Mouse (Mus musculus): ENCODE data around the gene Mad1l1.
A peak's percentile ranks its signal among the peaks of the same experiment; 100 is the strongest.
"Not testable (repeated sequence)": the region's sequence is repeated elsewhere in the genome, so short reads cannot be mapped to it uniquely, and the experiment has no call there.

Gene Mad1l1

GRCm38 (mm10) chr5:140006861-140007260, 314.5 kb downstream of the Mad1l1 start:
- DNase-seq (ENCODE audit: low spot score): no peak

GRCm38 (mm10) chr5:140002541-140002940, 318.8 kb downstream of the Mad1l1 start:
- DNase-seq (ENCODE audit: low spot score): no peak

DNA sequence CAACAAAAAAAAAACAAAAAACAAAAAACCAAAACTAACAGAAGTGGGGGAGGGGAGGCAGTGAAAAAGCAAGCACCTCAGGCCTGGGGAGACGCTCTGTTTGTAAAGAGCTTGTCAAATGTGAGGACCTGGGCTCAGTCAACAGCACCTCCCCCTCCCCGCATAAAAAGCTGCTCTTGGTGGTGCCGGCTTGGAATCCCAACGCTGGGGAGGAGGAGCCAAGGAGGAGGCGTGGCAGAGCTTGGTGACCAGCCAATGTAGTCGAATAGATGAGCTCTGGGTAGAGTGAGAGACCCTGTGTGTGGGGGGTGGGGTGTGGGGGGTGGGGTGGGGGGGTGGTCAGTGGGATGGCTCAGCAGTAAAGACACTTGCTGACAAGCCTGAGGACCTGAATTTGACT, 322.4 kb downstream of the Mad1l1 start:
- DNase-seq (ENCODE audit: low spot score): no peak

GRCm38 (mm10) chr5:139998321-139998720, 323.0 kb downstream of the Mad1l1 start:
- DNase-seq (ENCODE audit: low spot score): not testable (repeated sequence)

DNA sequence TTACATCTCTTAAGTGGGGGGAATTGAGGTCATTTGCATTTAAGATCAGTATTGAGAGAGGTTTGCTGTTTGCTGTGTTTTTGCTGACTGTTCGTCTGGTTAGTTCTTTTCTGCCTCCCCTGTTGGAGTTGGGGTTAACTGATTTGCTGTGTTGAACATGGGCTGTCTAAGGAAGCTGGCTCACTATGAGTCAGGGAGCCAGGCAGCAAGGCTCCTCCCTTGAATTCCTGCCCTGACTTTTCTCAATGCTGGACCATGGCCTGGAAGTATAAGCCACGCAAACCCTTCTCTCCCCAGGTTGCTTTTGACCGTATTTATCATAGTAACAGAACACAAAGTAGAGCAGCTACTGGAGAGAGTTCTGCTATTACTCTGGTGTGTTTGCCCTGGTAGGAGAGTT, 329.8 kb downstream of the Mad1l1 start:
- no peak for DNase-seq (ENCODE audit: low spot score)

DNA sequence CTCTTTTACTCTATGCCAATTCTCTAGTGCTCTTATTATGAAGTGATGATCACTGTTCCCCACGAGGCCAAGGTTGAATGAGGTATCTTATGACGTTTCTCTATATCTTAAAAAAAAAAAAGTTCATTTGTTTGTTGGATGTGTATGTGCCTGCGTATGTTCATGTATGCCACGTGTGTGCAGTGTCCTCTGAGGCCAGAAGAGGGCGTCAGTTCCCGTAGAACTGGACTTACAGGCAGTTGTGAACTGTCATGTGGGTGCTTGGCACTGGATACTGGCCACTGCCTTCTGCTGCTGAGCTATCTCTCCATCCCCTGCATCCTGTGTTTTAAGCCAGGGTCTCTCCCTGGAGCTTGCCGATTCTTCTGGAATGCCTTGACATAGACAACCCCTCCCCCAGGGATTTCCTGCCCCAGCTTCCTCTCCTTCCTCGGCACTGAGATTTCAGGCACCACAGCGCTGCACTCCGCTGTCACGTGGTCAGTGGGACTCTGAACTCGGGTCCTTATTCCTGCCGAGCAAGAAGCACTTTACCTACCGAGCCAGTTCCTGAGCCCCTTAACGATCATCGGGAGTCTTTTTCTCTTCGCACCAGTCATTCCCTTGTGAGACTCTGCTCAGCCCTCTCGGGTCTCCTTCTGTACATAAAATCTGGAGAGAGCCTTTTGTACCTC, 336.1 kb downstream of the Mad1l1 start:
- DNase-seq (ENCODE audit: low spot score): no peak

- peak; percentile 39 for DNase-seq (ENCODE audit: low spot score)
Measured at GRCm38 (mm10) chr5:139981976-139982375, 339.4 kb downstream of the Mad1l1 start.

- DNase-seq (ENCODE audit: low spot score): no peak
Measured at GRCm38 (mm10) chr5:139979371-139979770, 342.0 kb downstream of the Mad1l1 start.

DNA sequence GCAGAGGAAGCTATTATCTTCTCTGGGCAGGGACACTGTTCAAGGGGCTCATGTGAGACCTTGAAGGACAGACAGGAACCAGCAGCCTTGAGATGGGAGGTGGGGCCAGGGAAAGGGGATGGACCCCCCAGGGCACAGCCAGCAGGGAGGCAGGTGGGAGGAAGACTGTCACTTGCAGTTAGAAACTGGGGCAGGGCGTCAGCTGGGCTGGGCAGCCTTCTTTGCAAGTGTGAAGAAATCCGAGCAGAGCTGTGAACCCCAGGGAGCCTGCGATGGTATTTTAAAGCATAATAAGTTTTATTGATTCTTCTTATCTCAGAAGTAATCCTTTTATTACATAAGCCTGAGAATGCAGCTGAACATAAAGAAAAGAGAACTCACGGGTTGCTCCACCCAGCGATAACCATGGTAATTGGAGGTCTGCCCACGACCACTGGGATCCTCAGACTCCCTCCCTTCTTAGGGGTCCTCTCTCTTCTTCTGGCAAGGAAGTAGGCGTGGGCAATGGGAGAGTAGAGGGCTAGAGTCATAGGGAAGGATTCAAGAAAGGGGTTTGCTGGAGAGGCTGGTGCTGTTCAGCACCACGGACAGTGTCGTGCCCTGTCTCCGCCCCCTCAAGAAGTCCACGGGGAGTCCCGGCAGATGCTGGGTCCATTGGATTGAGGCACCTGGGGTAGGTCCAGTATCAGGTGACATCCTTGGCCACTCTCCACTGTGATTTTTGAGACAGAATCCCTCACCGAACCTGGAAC, 342.7 kb downstream of the Mad1l1 start:
- peak; percentile 5 for DNase-seq (ENCODE audit: low spot score)

GRCm38 (mm10) chr5:139977476-139977875, 343.9 kb downstream of the Mad1l1 start:
- no peak for DNase-seq (ENCODE audit: low spot score)

- no peak for DNase-seq (ENCODE audit: low spot score)
Measured at GRCm38 (mm10) chr5:139976584-139976983, 344.8 kb downstream of the Mad1l1 start.

GRCm38 (mm10) chr5:139970186-139970631, 351.1 kb downstream of the Mad1l1 start:
- no peak for DNase-seq (ENCODE audit: low spot score)

DNA sequence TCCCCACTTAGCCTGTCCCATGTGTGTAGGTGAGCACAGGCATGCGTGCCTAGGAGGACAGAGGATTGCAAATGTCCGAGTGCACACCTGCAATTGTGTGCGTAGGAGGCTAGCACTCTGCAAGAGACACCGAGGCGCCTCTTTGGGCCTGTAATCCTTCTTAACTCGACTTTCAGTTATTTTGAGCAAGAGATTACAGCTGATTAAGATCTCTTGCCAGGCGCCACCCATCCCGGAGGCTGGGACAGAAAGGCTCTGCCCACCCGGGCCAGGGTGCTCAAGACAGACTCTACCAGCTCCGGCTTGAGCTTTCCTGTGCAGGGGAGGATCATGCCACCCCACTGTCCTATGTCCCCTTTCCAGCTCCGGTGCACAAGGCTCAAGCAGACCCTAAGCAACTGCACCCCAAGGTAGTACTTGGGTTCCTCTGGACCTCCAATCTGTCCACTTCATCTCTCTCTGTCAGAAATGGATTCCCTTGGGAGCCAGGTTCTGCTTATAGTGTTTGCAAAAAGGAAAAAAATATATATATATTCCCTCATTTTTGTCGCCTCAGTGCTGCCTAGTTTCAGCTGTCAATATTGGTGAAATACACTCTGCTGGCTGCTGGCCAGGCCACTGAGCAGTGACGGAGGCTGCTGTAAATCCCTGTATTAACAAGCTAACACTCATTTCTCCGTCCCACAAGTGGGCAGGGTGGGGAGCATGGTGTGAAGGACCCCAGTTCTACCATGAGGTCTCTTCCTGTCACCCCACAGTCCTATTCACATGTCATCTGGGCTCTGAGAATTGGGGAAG, 352.0 kb downstream of the Mad1l1 start:
- DNase-seq (ENCODE audit: low spot score): no peak

- DNase-seq (ENCODE audit: low spot score): no peak
Measured at GRCm38 (mm10) chr5:139965596-139965995, 355.8 kb downstream of the Mad1l1 start.

- DNase-seq (ENCODE audit: low spot score): no peak
Measured at GRCm38 (mm10) chr5:139964391-139964790, 357.0 kb downstream of the Mad1l1 start.

DNA sequence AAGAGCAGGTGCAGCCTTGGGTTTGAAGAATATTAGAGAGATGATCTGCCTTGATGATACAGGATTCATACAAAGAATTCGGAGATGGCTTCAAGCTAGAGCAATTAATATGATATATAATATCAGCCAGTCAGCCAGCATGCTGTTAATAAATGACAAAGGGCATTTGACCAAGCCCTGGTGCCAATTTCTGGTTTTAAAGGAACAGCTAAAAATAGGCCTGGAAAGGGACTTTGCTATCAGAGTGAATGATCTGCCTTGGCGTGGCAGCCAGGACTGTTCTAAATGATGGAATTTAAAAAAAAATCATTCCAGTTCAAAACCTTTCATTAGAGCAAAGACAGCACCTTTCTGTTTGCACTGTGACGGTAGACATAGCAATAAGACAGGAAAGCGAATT, 361.6 kb downstream of the Mad1l1 start:
- no peak for DNase-seq (ENCODE audit: low spot score)
